Mouse (Mus musculus): ENCODE data around the gene Olfr441. TPM values are rescaled to one million over a fixed set of nuclear protein-coding genes. Genes with fewer than 3 reads are reported as not detected.
A peak's percentile ranks its signal among the peaks of the same experiment; 100 is the strongest.
"Not testable (repeated sequence)": the region's sequence is repeated elsewhere in the genome, so short reads cannot be mapped to it uniquely, and the experiment has no call there.

Gene Olfr441
- not detected in 2 replicates for polyA plus RNA-seq (2014; fragmentation: Nextera tagmentation; extraction: Ambion mirVana)

DNA sequence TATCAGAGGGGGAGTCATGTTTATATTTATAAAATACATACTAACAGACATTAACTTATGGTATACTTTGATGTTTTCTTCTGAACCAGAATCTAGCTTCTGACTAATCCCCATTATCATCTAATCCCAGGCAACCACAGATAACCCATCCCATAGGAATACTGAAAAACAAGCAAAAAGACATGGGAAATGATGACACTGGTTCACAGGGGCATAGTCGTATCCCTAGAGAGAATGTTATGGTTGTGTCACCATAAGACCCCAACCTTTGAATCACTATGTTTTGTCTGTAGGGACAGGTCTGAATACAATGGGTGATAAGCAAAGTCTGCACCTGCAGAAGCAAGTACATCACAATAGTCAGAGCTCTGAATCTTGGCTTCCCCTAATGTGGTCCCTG lies at the start of gene Olfr441:
Olfr441 (plus strand) TSS at position 301 of the 400 bp plus-strand sequence.
- ATAC-seq (ENCODE audit: low read depth) = not testable (repeated sequence)
- WGBS = 94% methylated on average over 1 of the region's 1 CpGs

DNA sequence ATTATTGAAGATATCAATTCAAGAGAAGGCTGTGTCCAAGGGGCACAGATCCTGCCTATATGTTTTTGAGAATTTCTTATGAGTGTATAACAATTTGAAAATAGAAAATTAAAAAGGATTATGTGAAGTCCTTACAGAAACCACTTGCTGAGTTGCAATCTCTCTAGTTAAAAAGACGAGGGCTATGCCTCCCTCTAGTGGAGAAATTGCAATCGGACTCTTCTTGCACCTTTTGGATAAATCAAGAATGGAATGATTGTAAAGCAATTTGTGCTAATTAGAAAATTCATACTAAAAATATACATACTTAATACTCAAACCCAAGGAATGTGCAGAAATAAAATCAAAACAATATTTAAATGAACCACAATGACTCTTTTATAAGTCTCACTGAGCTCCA lies 27.4 kb upstream of the Olfr441 start:
- H3K4me1 ChIP-seq (ENCODE audit: control insufficient read depth, insufficient read depth, low read length) = no peaks in the 10 kb centered on the region
- no peak overlapping the region for H3K27ac ChIP-seq (replicated peaks; ENCODE audit: low read depth, low read length)
- peak; percentile 16 for DNase-seq (ENCODE audit: low spot score)

More for the DNA sequence above, at the start of gene Olfr441:
- not testable (repeated sequence) for H3K36me3 ChIP-seq (ENCODE audit: control insufficient read depth, insufficient read depth, low read length); H3K4me1 ChIP-seq (ENCODE audit: control insufficient read depth, insufficient read depth, low read length); H3K4me2 ChIP-seq (ENCODE audit: low read depth, low read length); DNase-seq (ENCODE audit: low spot score); H3K27me3 ChIP-seq (replicated peaks; ENCODE audit: control insufficient read depth, insufficient read depth, low read length); H3K27ac ChIP-seq (replicated peaks; ENCODE audit: low read depth, low read length); H3K9ac ChIP-seq (ENCODE audit: low read depth, low read length); H3K9me3 ChIP-seq (ENCODE audit: control insufficient read depth, low read length); H3K4me3 ChIP-seq (ENCODE audit: low read depth, low read length)

DNA sequence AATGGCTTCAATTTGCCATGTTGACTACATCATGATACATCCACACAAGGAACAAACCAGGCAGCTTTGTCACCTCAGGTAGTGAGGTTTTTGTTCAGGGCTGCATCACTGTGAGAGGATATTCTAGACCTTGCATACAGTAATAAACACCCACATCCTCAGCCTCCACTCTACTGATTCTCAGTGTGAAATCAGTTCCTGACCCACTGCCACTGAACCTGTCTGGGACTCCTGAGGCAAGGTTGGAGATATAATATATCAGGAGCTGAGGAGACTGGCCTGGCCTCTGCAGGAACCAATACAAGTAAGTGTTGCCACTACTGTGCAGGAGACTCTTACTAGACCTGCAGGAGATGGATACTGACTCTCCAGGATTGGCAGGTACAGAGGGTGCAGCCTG lies 24.8 kb upstream of the Olfr441 start:
- H3K36me3 ChIP-seq (ENCODE audit: control insufficient read depth, insufficient read depth, low read length); DNase-seq (ENCODE audit: low spot score); H3K27ac ChIP-seq (replicated peaks; ENCODE audit: low read depth, low read length); H3K4me3 ChIP-seq (ENCODE audit: low read depth, low read length); H3K9ac ChIP-seq (ENCODE audit: low read depth, low read length); ATAC-seq (ENCODE audit: low read depth); H3K4me1 ChIP-seq (ENCODE audit: control insufficient read depth, insufficient read depth, low read length); H3K27me3 ChIP-seq (replicated peaks; ENCODE audit: control insufficient read depth, insufficient read depth, low read length); H3K4me2 ChIP-seq (ENCODE audit: low read depth, low read length); H3K9me3 ChIP-seq (ENCODE audit: control insufficient read depth, low read length): not testable (repeated sequence)

More for the DNA sequence above, 27.4 kb upstream of the Olfr441 start:
- no peak overlapping the region for H3K4me2 ChIP-seq (ENCODE audit: low read depth, low read length)
- no peak overlapping the region for H3K9ac ChIP-seq (ENCODE audit: low read depth, low read length)
- WGBS = 19% methylated on average over 2 of the region's 2 CpGs
- no peak for ATAC-seq (ENCODE audit: low read depth)
- H3K4me3 ChIP-seq (ENCODE audit: low read depth, low read length) = no peak overlapping the region
- no peaks in the 10 kb centered on the region for H3K36me3 ChIP-seq (ENCODE audit: control insufficient read depth, insufficient read depth, low read length)
- H3K27me3 ChIP-seq (replicated peaks; ENCODE audit: control insufficient read depth, insufficient read depth, low read length) = no peaks in the 10 kb centered on the region
- no peaks in the 10 kb centered on the region for H3K9me3 ChIP-seq (ENCODE audit: control insufficient read depth, low read length)

DNA sequence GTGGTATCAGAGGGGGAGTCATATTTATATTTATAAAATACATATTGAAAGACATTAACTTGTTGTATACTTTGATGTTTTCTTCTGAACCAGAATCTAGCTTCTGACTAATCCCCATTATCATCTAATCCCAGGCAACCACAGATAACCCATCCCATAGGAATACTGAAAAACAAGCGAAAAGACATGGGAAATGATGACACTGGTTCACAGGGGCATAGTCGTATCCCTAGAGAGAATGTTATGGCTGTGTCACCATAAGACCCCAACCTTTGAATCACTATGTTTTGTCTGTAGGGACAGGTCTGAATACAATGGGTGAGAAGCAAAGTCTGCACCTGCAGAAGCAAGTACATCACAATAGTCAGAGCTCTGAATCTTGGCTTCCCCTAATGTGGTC lies 40.1 kb downstream of the Olfr441 start, which contains the start of gene Olfr237-ps1:
Olfr237-ps1 (plus strand) TSS at position 301 of the 400 bp plus-strand sequence.
- H3K9ac ChIP-seq (ENCODE audit: low read depth, low read length); H3K4me2 ChIP-seq (ENCODE audit: low read depth, low read length); H3K9me3 ChIP-seq (ENCODE audit: control insufficient read depth, low read length); H3K4me3 ChIP-seq (ENCODE audit: low read depth, low read length); H3K4me1 ChIP-seq (ENCODE audit: control insufficient read depth, insufficient read depth, low read length); ATAC-seq (ENCODE audit: low read depth); H3K27ac ChIP-seq (replicated peaks; ENCODE audit: low read depth, low read length); DNase-seq (ENCODE audit: low spot score); H3K27me3 ChIP-seq (replicated peaks; ENCODE audit: control insufficient read depth, insufficient read depth, low read length); H3K36me3 ChIP-seq (ENCODE audit: control insufficient read depth, insufficient read depth, low read length): not testable (repeated sequence)
- WGBS = 84% methylated on average over 2 of the region's 2 CpGs

DNA sequence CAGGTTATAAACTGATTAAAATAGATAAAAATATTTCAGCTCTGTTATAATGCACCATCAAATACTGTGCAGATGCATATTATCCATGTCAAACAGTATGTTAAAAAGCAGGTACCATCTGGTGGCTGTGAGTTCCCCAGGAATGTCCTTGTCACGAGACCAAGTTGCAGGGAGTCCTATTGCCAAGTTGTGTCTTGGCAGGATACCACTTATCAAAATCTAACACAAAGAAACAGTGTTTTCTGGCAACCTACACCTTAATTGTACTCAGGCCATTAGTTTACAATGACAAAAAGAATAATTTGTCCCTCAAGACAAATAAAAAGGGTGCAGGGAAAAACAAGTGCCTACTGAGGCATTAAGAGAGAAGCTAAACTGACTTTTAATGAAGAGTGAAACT lies 53.3 kb downstream of the Olfr441 start:
- ATAC-seq (ENCODE audit: low read depth) (no peak), DNase-seq (ENCODE audit: low spot score) (no peak)
- Histone ChIP-seq H3K9me3 (ENCODE audit: control insufficient read depth, low read length) (no peaks in the 10 kb centered on the region), H3K4me2 (ENCODE audit: low read depth, low read length) (no peak overlapping the region), H3K27me3 (replicated peaks; ENCODE audit: control insufficient read depth, insufficient read depth, low read length) (no peaks in the 10 kb centered on the region), H3K36me3 (ENCODE audit: control insufficient read depth, insufficient read depth, low read length) (no peaks in the 10 kb centered on the region), H3K9ac (ENCODE audit: low read depth, low read length) (no peak overlapping the region), H3K4me1 (ENCODE audit: control insufficient read depth, insufficient read depth, low read length) (no peaks in the 10 kb centered on the region), H3K27ac (replicated peaks; ENCODE audit: low read depth, low read length) (no peak overlapping the region), H3K4me3 (ENCODE audit: low read depth, low read length) (no peak overlapping the region)
- WGBS = 73% methylated on average over 1 of the region's 1 CpGs

DNA sequence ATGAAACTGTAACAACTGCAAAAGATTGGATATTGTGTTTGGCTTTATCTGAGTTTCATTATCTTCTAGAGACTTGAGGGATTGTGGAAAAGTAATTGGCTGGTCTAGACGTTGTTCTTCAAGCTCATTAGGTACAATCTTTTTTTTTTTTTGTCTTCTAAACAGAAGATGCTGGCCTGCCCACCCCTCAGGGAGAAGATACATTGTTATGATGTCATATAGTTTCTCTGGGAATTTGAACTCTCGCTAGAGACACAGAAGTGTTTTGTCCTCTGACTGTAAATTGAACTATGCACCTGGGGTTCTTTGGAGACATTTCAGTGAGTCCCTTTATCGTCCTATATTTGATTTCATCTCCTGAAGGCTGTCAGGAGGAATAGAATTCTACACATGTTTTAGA lies 56.8 kb downstream of the Olfr441 start, which contains the start of gene Olfr437:
Olfr437 (plus strand) TSS at position 301 of the 400 bp plus-strand sequence.
- no peak for DNase-seq (ENCODE audit: low spot score)
- H3K9me3 ChIP-seq (ENCODE audit: control insufficient read depth, low read length) = no peaks in the 10 kb centered on the region
- no peak within 1 kb of the TSS for H3K4me3 ChIP-seq (ENCODE audit: low read depth, low read length)
- H3K4me2 ChIP-seq (ENCODE audit: low read depth, low read length) = no peak within 1 kb of the TSS
- no peak within 1 kb of the TSS for H3K27ac ChIP-seq (replicated peaks; ENCODE audit: low read depth, low read length)
- no peak for ATAC-seq (ENCODE audit: low read depth)
- no peak within 1 kb of the TSS for H3K9ac ChIP-seq (ENCODE audit: low read depth, low read length)
- H3K36me3 ChIP-seq (ENCODE audit: control insufficient read depth, insufficient read depth, low read length) = no peaks in the 10 kb centered on the region
- WGBS = 59% methylated on average over 3 of the region's 3 CpGs
- H3K27me3 ChIP-seq (replicated peaks; ENCODE audit: control insufficient read depth, insufficient read depth, low read length) = no peaks in the 10 kb centered on the region
- H3K4me1 ChIP-seq (ENCODE audit: control insufficient read depth, insufficient read depth, low read length) = no peaks in the 10 kb centered on the region

DNA sequence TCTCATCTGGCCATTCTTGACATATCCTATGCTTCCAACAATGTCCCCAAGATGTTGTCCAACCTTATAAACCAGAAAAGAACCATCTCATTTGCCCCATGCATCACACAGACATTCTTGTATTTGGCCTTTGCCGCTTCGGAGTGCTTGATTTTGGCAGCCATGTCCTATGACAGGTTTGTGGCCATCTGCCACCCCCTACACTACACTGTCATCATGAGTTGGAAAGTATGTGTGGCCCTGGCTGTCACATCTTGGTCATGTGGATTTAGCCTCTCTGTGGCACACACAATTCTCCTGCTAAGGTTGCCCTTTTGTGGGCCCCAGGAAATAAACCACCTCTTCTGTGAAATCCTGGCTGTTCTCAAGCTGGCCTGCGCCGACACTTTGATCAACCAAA lies 61.1 kb downstream of the Olfr441 start:
- H3K27me3 ChIP-seq (replicated peaks; ENCODE audit: control insufficient read depth, insufficient read depth, low read length) = no peaks in the 10 kb centered on the region
- 95% methylated on average over 4 of the region's 4 CpGs for WGBS
- ATAC-seq (ENCODE audit: low read depth) = no peak

More for the DNA sequence above, 61.1 kb downstream of the Olfr441 start:
- Histone ChIP-seq H3K27ac (replicated peaks; ENCODE audit: low read depth, low read length) (no peak overlapping the region), H3K4me1 (ENCODE audit: control insufficient read depth, insufficient read depth, low read length) (no peaks in the 10 kb centered on the region), H3K9me3 (ENCODE audit: control insufficient read depth, low read length) (no peaks in the 10 kb centered on the region), H3K9ac (ENCODE audit: low read depth, low read length) (no peak overlapping the region), H3K4me3 (ENCODE audit: low read depth, low read length) (no peak overlapping the region), H3K4me2 (ENCODE audit: low read depth, low read length) (no peak overlapping the region), H3K36me3 (ENCODE audit: control insufficient read depth, insufficient read depth, low read length) (no peaks in the 10 kb centered on the region)
- DNase-seq (ENCODE audit: low spot score) = no peak

Other genes with a start within 250 kb of the Olfr441 start
- gene Olfr448, start 215.9 kb upstream of the Olfr441 start, polyA plus RNA-seq (2014; fragmentation: Nextera tagmentation; extraction: Ambion mirVana) = not detected in 2 replicates
- not detected in 2 replicates for gene Olfr447, start 197.5 kb upstream of the Olfr441 start, polyA plus RNA-seq (2014; fragmentation: Nextera tagmentation; extraction: Ambion mirVana)
- 0.07 and 0.14 TPM in 2 replicates for gene Olfr446, start 185.0 kb upstream of the Olfr441 start, polyA plus RNA-seq (2014; fragmentation: Nextera tagmentation; extraction: Ambion mirVana)
- 0.11 TPM in 1 of 2 replicates, not detected in the other for gene Olfr444, start 157.3 kb upstream of the Olfr441 start, polyA plus RNA-seq (2014; fragmentation: Nextera tagmentation; extraction: Ambion mirVana)
- gene Olfr237-ps1, start 40.2 kb downstream of the Olfr441 start, polyA plus RNA-seq (2014; fragmentation: Nextera tagmentation; extraction: Ambion mirVana) = not detected in 2 replicates
- not detected in 2 replicates for gene Olfr437, start 56.9 kb downstream of the Olfr441 start, polyA plus RNA-seq (2014; fragmentation: Nextera tagmentation; extraction: Ambion mirVana)
- not detected in 2 replicates for gene Olfr13, start 65.8 kb downstream of the Olfr441 start, polyA plus RNA-seq (2014; fragmentation: Nextera tagmentation; extraction: Ambion mirVana)
- not detected in 2 replicates for gene Olfr435, start 90.8 kb downstream of the Olfr441 start, polyA plus RNA-seq (2014; fragmentation: Nextera tagmentation; extraction: Ambion mirVana)
- not detected in 2 replicates for gene Olfr434, start 106.7 kb downstream of the Olfr441 start, polyA plus RNA-seq (2014; fragmentation: Nextera tagmentation; extraction: Ambion mirVana)
- not detected in 2 replicates for gene Olfr47, start 125.2 kb downstream of the Olfr441 start, polyA plus RNA-seq (2014; fragmentation: Nextera tagmentation; extraction: Ambion mirVana)
- gene Arhgef5, start 159.2 kb downstream of the Olfr441 start, polyA plus RNA-seq (2014; fragmentation: Nextera tagmentation; extraction: Ambion mirVana) = 9.8 TPM in 2 replicates
- not detected in 2 replicates for gene Nobox, start 203.2 kb downstream of the Olfr441 start, polyA plus RNA-seq (2014; fragmentation: Nextera tagmentation; extraction: Ambion mirVana)

All from embryonic facial prominence, embryonic 14.5 days (tissue).